28 mouse cellular contexts compared by ENCODE assay signal in the genomic region with DNA sequence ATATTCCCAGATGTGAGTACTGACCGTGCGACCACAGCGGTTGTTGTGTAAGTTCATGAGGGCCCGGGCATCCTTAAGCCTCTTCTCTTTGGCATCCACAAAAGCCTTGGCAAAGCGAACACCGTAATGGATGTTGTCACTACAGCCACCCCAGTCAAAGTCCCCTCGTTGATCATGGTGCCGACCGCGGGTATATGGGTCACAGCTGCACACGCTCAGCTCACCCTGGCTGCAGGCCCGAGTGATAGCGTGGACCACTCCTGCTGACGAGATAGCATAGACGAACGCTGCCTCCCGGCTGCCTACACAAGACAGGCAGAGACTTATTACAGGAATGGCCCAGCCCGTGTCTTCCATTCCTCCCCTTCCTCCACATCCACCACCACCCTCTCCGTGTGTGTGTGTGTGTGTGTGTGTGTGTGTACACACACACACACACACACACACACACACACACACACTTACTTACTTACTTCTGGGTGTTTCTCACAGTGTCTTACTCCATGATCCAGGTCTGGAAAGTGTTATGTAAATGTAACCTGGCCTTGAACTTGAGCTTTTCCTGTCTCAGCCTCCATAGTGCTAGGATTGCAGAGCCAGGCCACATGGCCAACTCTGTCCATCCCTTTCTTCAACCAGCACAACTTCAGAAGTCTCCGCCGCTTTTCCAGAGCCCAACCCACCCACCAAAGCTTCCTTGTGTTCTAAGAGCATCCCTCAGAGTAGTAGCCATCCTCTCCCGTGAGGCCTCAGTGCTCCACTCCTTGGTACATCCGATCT. TPM values are rescaled to one million over a fixed set of nuclear protein-coding genes. Genes with fewer than 3 reads are reported as not detected.
DNase-seq lines count a peak whose midpoint lies in the region; ATAC-seq and TF ChIP-seq lines count a peak whose summit lies in the region.
"Had no signal": no experiment of that assay in that cellular context is flagged by ENCODE, and none has a peak within 500 bp of the region (broad histone marks: within the 10 kb centered on the region; RNA-seq: fewer than 3 reads in every experiment).

No protein-coding gene starts in this region.

- 0 out of 2 replicates have a peak, but pooled peaks have one; percentile 41 for ATAC-seq in heart, embryonic 16.5 days (replicated peaks; ENCODE audit: extremely low read depth, insufficient read depth, low FRiP score)
- ATAC-seq in heart, embryonic 12.5 days (ENCODE audit: insufficient number of reproducible peaks, low FRiP score): no peak
- no peak for ATAC-seq in limb, embryonic 11.5 days (ENCODE audit: insufficient number of reproducible peaks, low FRiP score, low TSS enrichment, low read depth)
- ATAC-seq: activated CD4-positive, CD25-positive, alpha-beta regulatory T cell, adult 4 months; CD4-positive, CD25-positive, alpha-beta regulatory T cell, adult 4 months; forebrain, embryonic 13.5 days; forebrain, embryonic 16.5 days; hindbrain, postnatal 0 days; inflammation-experienced regulatory T-cells, adult 6 months; Patski had no signal

- peaks cover 15% of the 10 kb centered on the region for H3K36me3 ChIP-seq in heart, embryonic 16.5 days (ENCODE audit: control insufficient read depth, insufficient read depth)
- peaks cover 44% of the 10 kb centered on the region for H3K36me3 ChIP-seq in heart, embryonic 12.5 days
- H3K36me3 ChIP-seq in limb, embryonic 11.5 days (ENCODE audit: control insufficient read depth, insufficient read depth, low read length): peaks cover 4% of the 10 kb centered on the region; the same call in 1 of the 2 replicates
- peaks cover 60% of the 10 kb centered on the region for H3K36me3 ChIP-seq in limb, embryonic 10.5 days
- peaks cover 5% of the 10 kb centered on the region; the same call in 1 of the 2 replicates for H3K36me3 ChIP-seq in ES-E14 (ENCODE audit: control insufficient read depth, insufficient read depth, low read length, poor library complexity, severe bottlenecking)

- H3K9me3 ChIP-seq in heart, embryonic 16.5 days (replicated peaks; ENCODE audit: control insufficient read depth, low read length): no peaks in the 10 kb centered on the region
- H3K9me3 ChIP-seq in heart, embryonic 12.5 days (replicated peaks): no peaks in the 10 kb centered on the region
- no peaks in the 10 kb centered on the region for H3K9me3 ChIP-seq in limb, embryonic 11.5 days (ENCODE audit: control insufficient read depth, low read length)
- no peaks in the 10 kb centered on the region for H3K9me3 ChIP-seq in limb, embryonic 10.5 days (replicated peaks)
- H3K9me3 ChIP-seq in ES-E14 (ENCODE audit: control insufficient read depth, insufficient read depth, low read depth, low read length): no peaks in the 10 kb centered on the region
- H3K9me3 ChIP-seq: forebrain, embryonic 10.5 days; forebrain, embryonic 13.5 days; G1E; heart, embryonic 13.5 days had no signal

- peak; percentile 19 for DNase-seq in limb, embryonic 11.5 days (ENCODE audit: low spot score)
- DNase-seq in limb, embryonic 10.5 days (ENCODE audit: low spot score): no peak
- DNase-seq in ES-CJ7 (ENCODE audit: low read depth, low spot score) (peak; percentile 78), ES-E14 (ENCODE audit: low read depth, low spot score) (no peak)
- no peak for DNase-seq in thymus, postnatal 4 days
- no peak for DNase-seq in urinary bladder, postnatal 4 days (ENCODE audit: low spot score in 2 of 2)
- DNase-seq: adrenal gland, adult 8-10 months; adrenal gland, postnatal 36 days; cerebellum, adult 18-20 months; cerebellum, adult 9-10 months; cerebellum, postnatal 14 days; gastrocnemius, postnatal 10 days; gastrocnemius, postnatal 36 days; kidney, adult 11 months had no signal

- H3K9ac ChIP-seq in heart, embryonic 16.5 days (ENCODE audit: low read length): no peak overlapping the region
- H3K9ac ChIP-seq in heart, embryonic 12.5 days: no peak overlapping the region
- no peak overlapping the region for H3K9ac ChIP-seq in limb, embryonic 11.5 days (ENCODE audit: low read length)
- H3K9ac ChIP-seq in ES-E14 (ENCODE audit: insufficient read depth, low read depth, low read length, poor library complexity, severe bottlenecking): 0 out of 2 replicates have a peak overlapping the region, but pooled peaks have one; percentile 1
- H3K9ac ChIP-seq: forebrain, embryonic 13.5 days; heart, embryonic 13.5 days; hindbrain, embryonic 14.5 days had no signal

- H3K4me2 ChIP-seq in heart, embryonic 16.5 days (ENCODE audit: low read depth, low read length): no peak overlapping the region
- no peak overlapping the region for H3K4me2 ChIP-seq in heart, embryonic 12.5 days
- H3K4me2 ChIP-seq in limb, embryonic 11.5 days (ENCODE audit: low read depth, severe bottlenecking): no peak overlapping the region
- H3K4me2 ChIP-seq: forebrain, embryonic 13.5 days; heart, embryonic 13.5 days; hindbrain, embryonic 14.5 days had no signal

- H3K4me1 ChIP-seq in heart, embryonic 16.5 days (ENCODE audit: control insufficient read depth, insufficient read depth, low read length): peaks cover 5% of the 10 kb centered on the region; the same call in 1 of the 2 replicates
- peaks cover 3% of the 10 kb centered on the region; the same call in 1 of the 2 replicates for H3K4me1 ChIP-seq in heart, embryonic 12.5 days (replicated peaks)
- no peaks in the 10 kb centered on the region for H3K4me1 ChIP-seq in limb, embryonic 11.5 days (ENCODE audit: control insufficient read depth, insufficient read depth, low read length)
- H3K4me1 ChIP-seq in limb, embryonic 10.5 days: peaks cover 10% of the 10 kb centered on the region
- H3K4me1 ChIP-seq in ES-E14 (ENCODE audit: control insufficient read depth in 2 of 2, insufficient read depth in 2 of 2, low read length in 2 of 2, poor library complexity in 1 of 2): peaks cover 0 to 8% of the 10 kb centered on the region in 2 experiments; a peak in 3 of 4 replicates
- H3K4me1 ChIP-seq: forebrain, embryonic 13.5 days had no signal

- 60% methylated on average over 23 of the region's 23 CpGs for WGBS in heart, embryonic 16.5 days
- whole genome bisulfite sequencing in heart, embryonic 12.5 days: 70% methylated on average over 23 of the region's 23 CpGs
- WGBS in limb, embryonic 11.5 days: 89% methylated on average over 23 of the region's 23 CpGs
- WGBS in limb, embryonic 10.5 days: 90% methylated on average over 23 of the region's 23 CpGs

- 0 out of 2 replicates have a peak, but pooled peaks cover 2% of the 10 kb centered on the region for H3K27me3 ChIP-seq in heart, embryonic 16.5 days (ENCODE audit: control insufficient read depth, insufficient read depth, low read length)
- peaks cover 3% of the 10 kb centered on the region; the same call in 1 of the 2 replicates for H3K27me3 ChIP-seq in heart, embryonic 12.5 days (replicated peaks)
- H3K27me3 ChIP-seq in limb, embryonic 11.5 days (ENCODE audit: control insufficient read depth, insufficient read depth, low read length): no peaks in the 10 kb centered on the region
- no peaks in the 10 kb centered on the region for H3K27me3 ChIP-seq in limb, embryonic 10.5 days (ENCODE audit: low read depth, poor library complexity, severe bottlenecking)
- H3K27me3 ChIP-seq: forebrain, embryonic 13.5 days; Patski had no signal

- no peak overlapping the region for H3K27ac ChIP-seq in heart, embryonic 16.5 days (ENCODE audit: low read length)
- no peak overlapping the region for H3K27ac ChIP-seq in heart, embryonic 12.5 days (ENCODE audit: poor library complexity, severe bottlenecking)
- H3K27ac ChIP-seq in limb, embryonic 11.5 days (replicated peaks; ENCODE audit: low read depth, low read length): no peak overlapping the region
- H3K27ac ChIP-seq in limb, embryonic 10.5 days: no peak overlapping the region
- H3K27ac ChIP-seq in ES-E14 (ENCODE audit: insufficient read depth, low read depth, low read length, poor library complexity, severe bottlenecking): no peak overlapping the region
- H3K27ac ChIP-seq: forebrain, embryonic 10.5 days; forebrain, embryonic 13.5 days; heart, embryonic 13.5 days; hindbrain, embryonic 14.5 days; hindbrain, postnatal 0 days had no signal

- H3K4me3 ChIP-seq in heart, embryonic 16.5 days (ENCODE audit: low read length): no peak overlapping the region
- H3K4me3 ChIP-seq in heart, embryonic 12.5 days: no peak overlapping the region
- H3K4me3 ChIP-seq in limb, embryonic 11.5 days (ENCODE audit: low read depth, low read length): no peak overlapping the region
- no peak overlapping the region for H3K4me3 ChIP-seq in limb, embryonic 10.5 days
- no peak overlapping the region; a peak in 1 of 4 replicates for H3K4me3 ChIP-seq in ES-E14 (ENCODE audit: insufficient read depth in 1 of 2, low read depth in 1 of 2, low read length in 2 of 2, poor library complexity in 1 of 2, severe bottlenecking in 1 of 2)
- H3K4me3 ChIP-seq: forebrain, embryonic 10.5 days; forebrain, embryonic 13.5 days; heart, embryonic 13.5 days had no signal

- in situ Hi-C loops in ES-E14 (cut with MboI; ENCODE audit: low sequenced_read_pairs in 2 of 2, unreplicated experiment in 2 of 2): no loop called here

TF ChIP-seq in ES-E14, 5 proteins besides CTCF, POLR2A, EP300 and RAD21:
- TF ChIP-seq MAFK (IDR thresholded peaks at IDR 0.05; ENCODE audit: insufficient read depth, low read depth, low read length) (no peak), ZC3H11A (IDR thresholded peaks at IDR 0.05; ENCODE audit: borderline replicate concordance, low read depth, low read length) (no peak), ZNF384 (IDR thresholded peaks at IDR 0.05; ENCODE audit: low read depth, low read length) (no peak), CHD2 (IDR thresholded peaks at IDR 0.05; ENCODE audit: low read depth, low read length) (no peak), HCFC1 (IDR thresholded peaks at IDR 0.05; ENCODE audit: borderline replicate concordance, insufficient read depth, low read length) (no peak)

RNA-seq across cellular contexts. Expression of gene Wnt2b, which starts 8.6 kb away (rescaled TPM):
- polyA plus RNA-seq in heart, embryonic 16.5 days (2015; fragmentation: Nextera tagmentation; extraction: Ambion mirVana): 1.0 and 1.1 TPM in 2 replicates
- 1.3 and 1.4 TPM in 2 replicates for polyA plus RNA-seq in heart, embryonic 12.5 days (2016; fragmentation: Nextera tagmentation; extraction: Ambion mirVana)
- polyA plus RNA-seq in limb, embryonic 11.5 days (2014; fragmentation: Nextera tagmentation; extraction: Ambion mirVana): 0.43 and 0.72 TPM in 2 replicates
- 0.28 and 0.39 TPM in 2 replicates for polyA plus RNA-seq in limb, embryonic 10.5 days (2016; fragmentation: Nextera tagmentation; extraction: Ambion mirVana)
- total RNA-seq in ES-E14 (2012; rRNA removed): 1.1 and 1.3 TPM in 2 replicates
- total RNA-seq: granulocyte monocyte progenitor cell, adult 5-6 weeks had no signal
- polyA plus RNA-seq: G1E had no signal

Comparison
In these comparisons a context has a peak if more than half of its experiments do, and no peak if none do; other contexts are left out.
1. DNase-seq: peak in limb, embryonic 11.5 days (single experiment) and ES-CJ7 (single experiment); none in limb, embryonic 10.5 days (single experiment), ES-E14 (single experiment), thymus, postnatal 4 days (single experiment) and urinary bladder, postnatal 4 days (0 of 2).